Mouse (Mus musculus) kidney, adult 8-10 months (tissue): ENCODE data around the gene Vmn2r63.
"Not testable (repeated sequence)": the region's sequence is repeated elsewhere in the genome, so short reads cannot be mapped to it uniquely, and the experiment has no call there.

Experiments used
- DNase-seq, 2 experiments: peaks; one replicate each; pipeline ENCODE4 v3.0.0; 2022

Gene Vmn2r63

DNA sequence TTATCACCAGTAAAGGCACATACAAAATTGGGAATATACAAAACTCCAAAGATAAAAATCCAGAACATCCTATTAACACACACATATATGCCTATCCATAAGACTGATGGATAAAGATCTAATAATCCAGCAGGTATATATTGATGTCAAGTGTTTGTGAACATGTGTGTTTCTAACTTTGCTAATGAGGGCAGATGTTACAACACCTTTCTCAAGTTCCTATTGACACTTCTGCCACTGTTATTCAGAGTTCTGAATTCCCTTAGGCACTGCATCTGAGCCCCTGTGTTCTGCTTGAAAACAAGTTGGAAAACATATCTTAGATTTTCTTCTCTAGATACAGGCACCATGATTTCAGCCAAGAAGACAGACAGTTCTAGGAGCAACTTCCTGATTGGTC lies at the start of gene Vmn2r63:
Vmn2r63 (minus strand) TSS at position 101 of the 400 bp plus-strand sequence.
- DNase-seq = not testable (repeated sequence)

DNA sequence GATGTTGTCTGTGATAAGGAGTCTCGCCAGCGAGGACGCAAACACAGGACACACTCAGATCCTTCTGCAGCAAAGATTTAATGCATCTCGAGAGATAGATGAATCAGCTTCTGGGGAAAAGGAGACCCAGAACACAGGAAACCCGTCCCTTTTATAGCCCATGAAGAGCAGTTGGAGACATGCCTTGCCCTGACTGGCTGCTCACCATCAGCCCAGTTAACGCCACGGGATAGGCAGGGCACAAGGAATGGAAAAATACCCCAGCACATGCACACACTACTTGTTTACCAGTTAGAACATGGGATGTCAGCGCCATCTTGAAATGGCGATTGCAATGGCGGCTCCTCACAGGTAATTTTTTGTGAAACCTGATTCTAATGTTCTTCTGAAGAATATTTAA lies 47.1 kb upstream of the Vmn2r63 start:
- no peak for DNase-seq

- no peak for DNase-seq
Measured at GRCm38 (mm10) chr7:42980098-42980497, 46.5 kb upstream of the Vmn2r63 start.

GRCm38 (mm10) chr7:42965246-42965645 lies 31.6 kb upstream of the Vmn2r63 start:
- no peak for DNase-seq

DNA sequence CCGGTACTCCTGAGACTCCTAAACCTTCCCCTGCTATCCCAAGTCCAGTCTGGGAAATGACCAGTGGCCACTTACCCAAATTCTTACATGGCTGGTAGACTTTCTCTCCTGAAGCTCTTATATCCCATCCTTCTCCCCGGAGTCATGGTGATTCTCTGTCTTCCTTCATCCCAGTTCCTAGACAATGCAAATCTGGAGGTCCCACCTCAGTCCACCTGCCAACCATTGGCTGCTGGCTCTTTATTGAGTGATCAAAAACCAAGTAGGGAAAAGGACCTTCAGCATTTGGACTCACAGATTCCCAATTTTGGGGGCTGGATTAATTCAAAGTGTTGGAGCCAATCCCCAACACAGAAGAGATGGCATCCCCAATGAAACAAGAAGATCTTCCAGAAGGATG lies 35.6 kb downstream of the Vmn2r63 start:
- not testable (repeated sequence) for DNase-seq

DNA sequence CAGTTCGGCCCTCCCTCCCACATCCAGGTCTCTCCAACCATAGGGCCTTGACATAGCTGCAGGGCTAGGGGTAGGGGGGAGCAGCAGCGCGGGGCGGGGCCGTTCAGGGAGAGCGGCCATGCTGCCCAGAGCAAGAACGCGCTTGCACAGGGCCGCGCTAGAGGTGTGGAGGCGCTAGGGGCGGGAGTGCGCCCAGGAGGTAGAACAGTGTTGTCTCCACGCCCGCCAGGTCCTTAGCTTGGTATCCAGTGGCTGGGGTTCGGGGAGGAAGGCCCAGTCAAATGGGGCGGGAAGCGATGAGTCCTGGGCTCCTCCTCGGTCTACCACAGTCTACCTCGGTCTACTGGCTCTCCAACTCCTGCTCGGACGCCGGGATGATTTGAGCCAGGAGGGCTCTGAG lies 55.5 kb downstream of the Vmn2r63 start:
- DNase-seq = no peak

GRCm38 (mm10) chr7:42866801-42867458 lies 66.7 kb downstream of the Vmn2r63 start, which contains the start of gene Gm2381:
TSS of gene Gm2381 (minus strand) at chr7:42867234.
- DNase-seq = not testable (repeated sequence)
